Mouse (Mus musculus): ENCODE measurements around the gene Zfp148. TPM values are rescaled to one million over a fixed set of nuclear protein-coding genes. Genes with fewer than 3 reads are reported as not detected.

Zfp148 gene
- total and polyA plus RNA-seq, 3 experiments: 15.6 to 22.2 (median 19.2) TPM

DNA sequence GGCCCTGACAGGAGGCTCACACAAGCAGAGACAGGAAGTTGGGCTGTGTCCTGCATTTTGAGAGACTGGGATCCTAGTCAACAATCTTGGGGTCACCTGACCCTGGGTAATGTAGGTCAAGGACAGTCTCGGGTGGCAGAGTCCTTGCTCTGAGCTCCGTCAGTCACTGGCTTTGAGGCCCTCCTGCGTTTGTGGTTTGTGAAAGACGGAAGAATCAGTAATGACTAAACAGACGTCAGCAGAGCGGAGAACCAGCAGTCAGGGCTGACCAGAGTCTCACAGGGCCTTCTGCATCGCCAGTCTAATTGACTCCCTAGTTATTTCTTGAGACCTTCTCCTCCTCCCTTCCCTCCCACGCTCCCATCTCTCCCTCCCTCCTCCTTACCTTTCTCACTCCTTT is 150.5 kb downstream of the Zfp148 start:
- no peak for TF ChIP-seq CHD1 (IDR thresholded peaks at IDR 0.05; ENCODE audit: low read depth, low read length)
- TF ChIP-seq EP300 (IDR thresholded peaks at IDR 0.05; ENCODE audit: low read depth in 1 of 2, low read length in 2 of 2): no peak
- no peak for TF ChIP-seq CHD2 (IDR thresholded peaks at IDR 0.05; ENCODE audit: low read length)
- no peak for TF ChIP-seq SIN3A (IDR thresholded peaks at IDR 0.05; ENCODE audit: low read length)
- H3K4me3 ChIP-seq (ENCODE audit: control insufficient read depth in 1 of 2, insufficient read depth in 1 of 2, low read depth in 2 of 2, low read length in 2 of 2): no peak overlapping the region
- no peaks in the 10 kb centered on the region for H3K4me1 ChIP-seq (ENCODE audit: control insufficient read depth in 1 of 2, insufficient read depth in 2 of 2, low read length in 2 of 2)
- DNase-seq (ENCODE audit: low read depth, low spot score): no peak
- H3K9ac ChIP-seq (ENCODE audit: control insufficient read depth, low read depth, low read length, poor library complexity, severe bottlenecking): no peak overlapping the region
- H3K79me2 ChIP-seq (ENCODE audit: control insufficient read depth, insufficient read depth, low read length, poor library complexity): no peaks in the 10 kb centered on the region
- H3K27ac ChIP-seq (ENCODE audit: control insufficient read depth, low read depth, low read length): no peak overlapping the region
- no peaks in the 10 kb centered on the region for H3K36me3 ChIP-seq (ENCODE audit: control insufficient read depth in 1 of 2, insufficient read depth in 2 of 2, low read length in 2 of 2)
- no peaks in the 10 kb centered on the region for H3K9me3 ChIP-seq (replicated peaks; ENCODE audit: insufficient read depth, low read length)
- peaks cover 3 to 13% of the 10 kb centered on the region in 2 experiments for H3K27me3 ChIP-seq (ENCODE audit: control insufficient read depth in 1 of 2, insufficient read depth in 2 of 2, low read length in 2 of 2)

GRCm38 (mm10) chr16:33536456-33536855 is 155.8 kb downstream of the Zfp148 start:
- no peaks in the 10 kb centered on the region for H3K79me2 ChIP-seq (ENCODE audit: control insufficient read depth, insufficient read depth, low read length, poor library complexity)
- TF ChIP-seq JUND (IDR thresholded peaks at IDR 0.05; ENCODE audit: low read depth, low read length): no peak
- TF ChIP-seq MYC (IDR thresholded peaks at IDR 0.05; ENCODE audit: low read depth, low read length): no peak
- no peak for TF ChIP-seq POLR2AphosphoS5 (IDR thresholded peaks at IDR 0.05; ENCODE audit: borderline replicate concordance, low read depth, low read length)
- TF ChIP-seq SIN3A (IDR thresholded peaks at IDR 0.05; ENCODE audit: low read length): no peak
- no peak for TF ChIP-seq UBTF (IDR thresholded peaks at IDR 0.05; ENCODE audit: borderline replicate concordance, insufficient read depth, low read depth, low read length)
- no peak for TF ChIP-seq MXI1 (IDR thresholded peaks at IDR 0.05; ENCODE audit: low read depth, low read length)
- no peak for DNase-seq (ENCODE audit: low read depth, low spot score)
- H3K9me3 ChIP-seq (replicated peaks; ENCODE audit: insufficient read depth, low read length): no peaks in the 10 kb centered on the region
- H3K4me3 ChIP-seq (ENCODE audit: control insufficient read depth in 1 of 2, insufficient read depth in 1 of 2, low read depth in 2 of 2, low read length in 2 of 2): no peak overlapping the region
- no peaks in the 10 kb centered on the region for H3K36me3 ChIP-seq (ENCODE audit: control insufficient read depth in 1 of 2, insufficient read depth in 2 of 2, low read length in 2 of 2)
- no peaks in the 10 kb centered on the region for H3K4me1 ChIP-seq (ENCODE audit: control insufficient read depth in 1 of 2, insufficient read depth in 2 of 2, low read length in 2 of 2)
- peaks cover 0 to 14% of the 10 kb centered on the region in 2 experiments; a peak in 3 of 4 replicates for H3K27me3 ChIP-seq (ENCODE audit: control insufficient read depth in 1 of 2, insufficient read depth in 2 of 2, low read length in 2 of 2)
- H3K9ac ChIP-seq (ENCODE audit: control insufficient read depth, low read depth, low read length, poor library complexity, severe bottlenecking): no peak overlapping the region
- no peak overlapping the region for H3K27ac ChIP-seq (ENCODE audit: control insufficient read depth, low read depth, low read length)

DNA sequence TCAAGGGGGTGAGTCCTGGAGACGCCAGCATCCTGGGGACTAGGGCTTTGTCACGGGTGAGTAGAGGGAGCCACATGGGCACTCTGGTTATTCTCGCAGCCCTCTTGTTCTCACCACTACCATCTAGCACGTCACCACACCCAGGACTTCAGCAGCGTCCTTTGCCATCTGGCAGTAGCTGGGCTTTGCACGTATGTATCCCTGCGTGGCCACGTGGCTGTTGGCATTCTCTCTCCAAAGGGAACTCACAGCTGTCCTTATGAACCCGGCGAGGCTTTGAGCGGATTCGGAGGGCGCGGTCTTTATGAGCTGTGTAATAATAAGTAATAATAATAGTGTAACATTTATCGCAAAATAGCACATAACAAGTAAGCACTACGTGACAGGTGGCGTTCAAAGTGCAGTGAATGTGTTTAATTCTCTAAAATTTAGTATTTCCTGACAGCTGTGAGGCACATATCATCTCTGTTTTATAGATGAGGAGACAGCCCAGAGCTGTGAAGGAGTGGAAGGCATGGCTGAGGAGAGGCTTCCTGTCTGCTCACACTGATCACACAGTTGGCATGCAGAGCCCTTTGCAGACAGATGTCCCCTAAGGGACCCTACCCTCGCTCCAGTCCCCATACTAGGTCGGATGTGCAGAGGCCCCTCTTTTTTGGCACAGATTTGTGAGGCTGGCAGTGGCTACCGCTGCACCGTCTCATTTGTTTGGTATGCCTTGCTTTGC is 157.0 kb downstream of the Zfp148 start:
- Histone ChIP-seq H3K27me3 (ENCODE audit: control insufficient read depth in 1 of 2, insufficient read depth in 2 of 2, low read length in 2 of 2) (peaks cover 0 to 16% of the 10 kb centered on the region in 2 experiments; a peak in 3 of 4 replicates), H3K79me2 (ENCODE audit: control insufficient read depth, insufficient read depth, low read length, poor library complexity) (no peaks in the 10 kb centered on the region), H3K4me1 (ENCODE audit: control insufficient read depth in 1 of 2, insufficient read depth in 2 of 2, low read length in 2 of 2) (no peaks in the 10 kb centered on the region), H3K36me3 (ENCODE audit: control insufficient read depth in 1 of 2, insufficient read depth in 2 of 2, low read length in 2 of 2) (no peaks in the 10 kb centered on the region), H3K4me3 (ENCODE audit: control insufficient read depth in 1 of 2, insufficient read depth in 1 of 2, low read depth in 2 of 2, low read length in 2 of 2) (no peak overlapping the region), H3K27ac (ENCODE audit: control insufficient read depth, low read depth, low read length) (no peak overlapping the region), H3K9me3 (replicated peaks; ENCODE audit: insufficient read depth, low read length) (no peaks in the 10 kb centered on the region), H3K9ac (ENCODE audit: control insufficient read depth, low read depth, low read length, poor library complexity, severe bottlenecking) (no peak overlapping the region)
- TF ChIP-seq MYB (IDR thresholded peaks at IDR 0.05; ENCODE audit: low read depth, low read length) (no peak), MYC (IDR thresholded peaks at IDR 0.05; ENCODE audit: low read depth, low read length) (no peak), GATA1 (IDR thresholded peaks at IDR 0.05; ENCODE audit: low read depth, low read length) (no peak), POLR2AphosphoS2 (IDR thresholded peaks at IDR 0.05; ENCODE audit: low read length) (no peak), USF1 (IDR thresholded peaks at IDR 0.05; ENCODE audit: low read depth, low read length) (no peak), CHD2 (IDR thresholded peaks at IDR 0.05; ENCODE audit: low read length) (no peak), MXI1 (IDR thresholded peaks at IDR 0.05; ENCODE audit: low read depth, low read length) (no peak), UBTF (IDR thresholded peaks at IDR 0.05; ENCODE audit: borderline replicate concordance, insufficient read depth, low read depth, low read length) (no peak), ELF1 (IDR thresholded peaks at IDR 0.05; ENCODE audit: low read depth, low read length) (no peak), TCF12 (IDR thresholded peaks at IDR 0.05; ENCODE audit: low read depth, low read length) (no peak), MAFK (IDR thresholded peaks at IDR 0.05; ENCODE audit: borderline replicate concordance, low read depth, low read length) (no peak), POLR2A (IDR thresholded peaks at IDR 0.05; ENCODE audit: control insufficient read depth in 1 of 2, insufficient read depth in 1 of 2, low read depth in 1 of 2, low read length in 2 of 2, poor library complexity in 1 of 2) (no peak), MAZ (IDR thresholded peaks at IDR 0.05; ENCODE audit: low read depth, low read length) (no peak)
- no peak for DNase-seq (ENCODE audit: low read depth, low spot score)

Measured in MEL (cell line).